Mouse (Mus musculus) midbrain, embryonic 11.5 days (tissue): ENCODE measurements around the gene Corin. TPM values are rescaled to one million over a fixed set of nuclear protein-coding genes. Genes with fewer than 3 reads are reported as not detected.

Source experiments
- polyA plus RNA-seq: library from polyadenylated mRNA; unstranded; fragments of >200 nt; fragmentation: Nextera tagmentation; extraction: Ambion mirVana; gene quantifications from 2 replicates; pipeline ENCODE4 v1.2.1, GENCODE M21; 2014

Corin gene
- polyA plus RNA-seq, 1 experiment from 2014 or later = 7.8 TPM

Other genes starting within 250 kb of the Corin start
- 27.3 and 27.4 TPM in 2 replicates for gene Nfxl1, start 55.2 kb upstream of the Corin start, polyA plus RNA-seq
- 1.0 and 1.6 TPM in 2 replicates for gene Zar1, start 76.8 kb upstream of the Corin start, polyA plus RNA-seq
- 6.5 and 6.6 TPM in 2 replicates for gene Gm5868, start 83.1 kb upstream of the Corin start, polyA plus RNA-seq
- not detected in 2 replicates for gene Cnga1, start 139.8 kb upstream of the Corin start, polyA plus RNA-seq
- gene Nipal1, start 143.3 kb upstream of the Corin start, polyA plus RNA-seq = 0.25 and 0.45 TPM in 2 replicates
- not detected in 2 replicates for gene Txk, start 248.3 kb upstream of the Corin start, polyA plus RNA-seq